Mouse (Mus musculus) cerebellum, adult 11 months (tissue): ENCODE measurements around the gene Csrp3.

ENCODE experiments used
- DNase-seq: peaks from one replicate; pipeline ENCODE4 v3.0.0; 2022

The Csrp3 gene

GRCm38 (mm10) chr7:48847820-48848650, at the start of gene Csrp3:
TSS of gene Csrp3 (minus strand) at chr7:48848033.
- DNase-seq: no peak

DNA sequence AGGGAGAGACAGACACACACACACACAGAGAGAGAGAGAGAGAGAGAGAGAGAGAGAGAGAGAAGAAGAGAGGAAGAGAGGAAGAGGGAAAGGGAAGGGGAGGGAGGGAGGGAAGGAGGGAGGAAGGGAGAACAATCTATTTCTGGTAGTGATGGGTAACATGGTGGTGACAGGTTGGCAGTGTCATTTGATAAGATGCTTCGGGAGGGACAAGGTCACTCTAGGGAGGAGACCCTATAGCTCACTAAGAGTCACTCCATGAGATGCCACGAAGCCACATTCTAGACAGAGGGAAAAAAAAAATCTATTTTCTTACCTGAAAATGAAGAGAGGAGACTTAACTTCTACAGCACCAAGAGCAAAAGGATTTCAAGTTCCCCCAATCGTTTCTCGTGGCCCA, 48.2 kb upstream of the Csrp3 start:
- DNase-seq: no peak

DNA sequence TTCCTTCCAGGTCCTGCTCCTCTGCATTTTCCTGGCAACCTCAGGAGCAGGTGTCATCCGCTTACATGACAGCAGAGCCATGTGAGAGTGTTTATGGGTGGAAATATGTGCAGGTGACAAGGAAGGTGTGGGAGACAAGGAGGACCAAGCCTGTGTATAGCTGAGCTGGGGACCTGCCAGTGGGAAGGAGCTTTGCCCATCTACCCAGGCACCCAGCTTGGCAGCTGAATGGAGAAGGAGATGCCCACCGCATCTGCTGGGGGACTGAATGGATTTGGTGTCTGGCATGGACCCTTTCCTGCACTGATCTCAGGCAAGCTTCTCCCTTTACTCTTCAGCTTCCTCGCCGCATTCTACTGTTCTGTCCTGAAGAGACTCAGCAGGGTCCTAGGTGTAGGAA, 47.6 kb upstream of the Csrp3 start:
- DNase-seq: no peak

DNA sequence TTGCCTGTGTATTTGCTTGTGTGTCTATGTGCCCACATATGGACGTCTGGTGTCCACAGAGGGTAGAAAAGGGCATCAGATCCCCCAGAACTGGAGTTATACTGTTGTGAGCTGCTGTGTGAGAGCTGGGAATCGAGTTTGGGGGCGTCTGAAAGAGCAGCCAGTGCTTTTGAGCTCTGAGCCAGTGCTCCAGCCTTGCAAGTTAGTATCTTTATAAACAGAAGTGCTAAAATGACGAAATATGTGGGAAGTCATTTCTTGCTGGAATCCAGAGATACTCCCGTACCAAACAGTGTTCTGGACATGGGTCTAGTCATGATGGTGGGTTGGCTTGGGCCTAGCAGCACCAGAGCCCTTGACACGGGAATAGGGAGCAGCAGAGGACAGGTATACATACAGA, 46.9 kb upstream of the Csrp3 start:
- DNase-seq: no peak

DNA sequence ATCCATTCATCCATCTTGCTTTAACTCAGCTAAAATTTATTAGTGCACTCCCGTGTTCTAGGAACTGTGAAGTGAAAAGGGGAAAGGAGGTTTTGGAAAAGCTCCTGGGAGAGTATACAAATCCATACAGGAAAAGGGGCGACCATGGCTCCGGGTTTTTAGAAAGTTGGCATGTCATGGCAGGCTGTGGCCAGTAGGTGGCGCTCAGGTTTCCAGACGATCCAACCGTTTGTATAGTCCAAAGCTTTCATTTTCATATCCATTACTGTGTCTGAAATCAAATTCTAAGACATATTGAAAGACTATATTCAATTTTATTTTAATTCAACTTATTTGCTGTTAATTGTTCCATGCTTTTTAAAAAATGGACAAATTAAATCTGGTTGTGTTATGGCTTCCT, 46.3 kb upstream of the Csrp3 start:
- peak; percentile 56 for DNase-seq

- DNase-seq: no peak
Measured at GRCm38 (mm10) chr7:48893093-48893492, 45.3 kb upstream of the Csrp3 start.

DNA sequence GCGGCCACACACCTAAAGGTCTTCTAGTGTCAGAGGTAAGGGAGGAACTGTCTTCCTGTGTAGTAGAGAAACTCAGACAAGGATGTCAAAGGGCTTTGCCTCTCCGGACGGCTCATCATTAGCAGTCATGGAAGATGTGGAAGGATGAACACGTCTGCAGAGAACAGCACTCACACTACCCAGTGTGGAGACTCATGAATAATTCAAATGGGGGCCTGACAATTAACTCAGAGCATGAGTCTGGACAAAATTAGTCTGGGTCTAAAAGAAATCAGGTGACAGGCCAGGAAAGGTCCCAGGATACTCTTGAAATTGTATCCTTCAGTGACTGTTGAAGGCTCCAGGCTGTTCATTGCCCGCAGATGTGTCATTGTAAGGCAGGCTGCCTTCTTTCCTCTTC, 43.2 kb upstream of the Csrp3 start:
- no peak for DNase-seq

GRCm38 (mm10) chr7:48888751-48889150, 40.9 kb upstream of the Csrp3 start:
- DNase-seq: no peak

DNA sequence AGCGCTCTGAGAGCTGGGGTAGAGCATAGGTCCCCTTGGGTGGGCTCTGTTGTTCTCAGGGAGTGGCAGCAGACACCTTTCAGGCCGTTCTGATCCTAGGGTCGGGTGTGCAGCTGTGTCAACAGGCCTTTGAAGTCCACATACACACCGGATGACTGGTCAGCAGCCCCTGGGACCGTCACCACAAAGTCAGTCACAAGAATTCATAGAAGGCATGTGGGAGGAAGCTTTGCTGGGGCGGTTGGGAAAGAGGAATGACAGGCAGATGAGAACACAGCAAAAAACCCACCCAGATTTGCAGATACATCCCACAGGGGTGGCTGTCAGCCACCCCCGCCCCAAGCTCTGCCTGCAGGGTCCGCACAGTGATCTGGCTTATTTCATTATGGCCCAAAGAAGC, 40.1 kb upstream of the Csrp3 start:
- DNase-seq: no peak

DNA sequence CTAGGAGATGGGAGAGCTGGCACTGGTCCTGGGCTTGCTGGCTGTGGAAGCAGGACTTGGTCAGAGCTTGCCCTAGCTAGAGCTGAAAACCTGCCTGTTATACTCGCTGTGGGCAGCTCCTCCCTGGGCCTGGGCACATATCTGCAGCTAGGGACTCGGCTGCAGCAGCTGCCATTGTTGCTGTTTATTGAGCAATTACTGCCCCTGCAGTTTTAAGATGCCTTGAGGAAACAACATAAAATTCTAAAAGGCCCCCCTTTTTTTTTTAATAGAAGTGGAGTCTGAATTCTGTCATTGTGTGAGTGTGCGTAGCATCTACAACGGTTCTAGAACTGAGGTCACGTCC, 36.4 kb upstream of the Csrp3 start:
- no peak for DNase-seq

DNA sequence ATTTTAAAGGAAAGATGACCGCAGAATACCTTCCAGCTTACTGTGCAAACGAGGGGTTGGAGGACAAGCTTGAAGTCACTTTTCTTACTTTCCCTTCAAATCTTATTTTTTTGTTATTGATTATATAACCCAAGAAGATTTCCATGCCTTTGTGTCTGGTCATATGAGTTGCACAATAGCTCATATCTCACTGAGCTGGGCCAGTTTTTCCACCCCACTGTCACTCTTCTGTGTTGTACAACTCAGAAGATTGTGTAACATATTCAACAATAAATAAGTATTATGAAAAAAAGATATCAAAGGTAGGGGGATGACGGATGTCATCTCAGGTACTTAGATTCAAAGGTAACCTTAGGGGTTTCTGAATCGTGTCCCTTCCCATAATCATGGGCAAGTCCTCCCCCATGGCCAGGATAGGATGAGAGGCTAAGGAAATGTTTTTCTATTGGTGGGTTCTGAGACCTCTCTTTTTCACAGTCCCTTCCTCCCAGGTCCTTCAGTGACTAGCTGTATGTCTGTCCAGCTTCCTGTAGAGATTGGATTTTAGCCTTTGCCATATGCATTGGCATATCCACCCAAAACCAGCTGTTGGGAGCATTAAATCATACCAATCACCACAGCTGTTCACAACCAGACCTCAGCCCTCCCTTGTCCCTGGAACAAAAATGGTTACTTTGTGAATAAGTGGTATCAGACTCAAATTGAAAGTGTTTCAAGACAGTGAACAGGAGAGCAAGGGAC, 35.9 kb upstream of the Csrp3 start:
- DNase-seq: no peak

GRCm38 (mm10) chr7:48881971-48882609, 34.3 kb upstream of the Csrp3 start:
- no peak for DNase-seq

DNA sequence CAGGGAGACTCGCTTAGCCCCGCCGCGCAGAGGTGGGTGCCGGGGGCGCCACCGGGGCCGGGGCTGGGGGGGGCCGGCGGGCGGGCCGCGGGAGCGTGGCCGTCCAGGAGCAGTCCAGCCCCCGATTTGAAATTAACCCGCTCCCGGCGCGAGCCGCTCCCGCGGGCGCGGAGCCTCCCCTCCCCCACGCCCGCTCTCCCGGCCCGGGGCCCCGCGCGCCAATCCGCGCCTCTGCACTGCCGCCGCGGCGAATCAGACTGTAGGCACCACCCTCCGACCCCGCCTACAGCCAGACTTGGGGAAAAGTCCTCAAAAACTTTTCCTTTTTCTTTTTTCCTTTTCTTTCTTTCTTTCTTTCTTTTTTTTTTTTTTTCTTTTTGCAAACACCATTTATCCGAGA, 33.7 kb upstream of the Csrp3 start, which contains the start of gene E2f8:
TSS of gene E2f8 (minus strand) at position 111 of the 400 bp plus-strand sequence.
- DNase-seq: peak; percentile 20

DNA sequence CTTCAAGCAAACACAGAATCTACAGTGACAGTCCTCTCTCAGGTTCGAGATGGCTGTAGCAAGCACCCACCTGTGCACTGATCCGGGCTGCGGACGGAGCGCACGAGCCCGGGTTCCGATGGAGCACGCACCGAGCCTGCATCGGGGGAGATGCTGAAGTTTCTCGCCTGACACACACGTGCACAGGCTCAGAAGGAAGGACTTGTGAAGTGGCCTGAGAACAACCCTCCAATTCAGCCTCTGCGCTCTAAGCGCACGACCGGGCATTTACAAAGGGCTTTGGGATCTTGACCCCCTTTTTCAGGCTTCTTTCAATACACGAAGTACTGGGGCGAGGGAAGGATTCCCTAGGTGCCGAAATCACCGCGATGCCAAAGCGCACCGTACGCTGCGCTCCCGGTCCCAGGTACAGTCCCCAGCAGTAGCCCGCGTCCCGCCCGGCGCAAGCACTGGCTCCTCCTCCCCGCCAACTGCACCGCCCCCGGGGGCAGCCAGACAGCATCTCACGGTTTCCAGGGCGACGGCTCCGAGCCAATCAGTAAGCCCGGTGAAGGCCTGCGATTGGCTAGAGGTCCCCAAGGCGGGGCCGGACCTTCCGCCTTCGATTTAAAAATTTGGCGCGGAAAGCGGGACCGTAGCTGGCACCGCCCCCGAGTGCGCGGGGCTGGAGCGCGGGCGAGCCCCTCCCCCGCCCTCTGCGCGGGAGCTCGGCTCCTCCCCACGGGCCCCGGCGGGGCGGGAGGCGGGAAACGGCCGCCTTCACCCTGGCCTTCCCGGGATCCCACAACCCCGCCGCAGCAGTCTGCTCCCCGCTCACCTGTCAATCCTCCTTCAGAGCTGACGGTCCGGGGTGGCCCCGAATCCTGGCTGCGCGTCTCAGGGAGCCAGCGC, 33.0 kb upstream of the Csrp3 start:
- DNase-seq: peak; percentile 81

DNA sequence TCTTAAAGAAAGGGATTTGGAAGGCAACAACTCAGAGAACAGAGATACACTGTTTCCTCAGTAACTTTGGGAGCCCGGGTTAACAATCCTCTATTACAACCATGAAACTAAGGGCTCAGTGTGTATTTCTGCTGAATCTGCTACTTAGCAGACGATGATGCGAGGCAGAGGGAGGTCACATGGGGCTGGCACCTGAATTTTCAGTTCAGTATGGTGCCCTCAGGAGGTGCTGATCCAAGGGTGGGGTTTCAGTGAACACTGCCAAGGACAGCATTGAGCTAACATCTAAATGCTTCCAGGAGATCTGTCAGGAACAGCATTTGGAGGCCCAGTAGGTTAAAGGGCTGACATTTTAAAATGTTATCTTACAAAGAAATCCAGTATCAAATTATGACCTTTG, 31.7 kb upstream of the Csrp3 start:
- no peak for DNase-seq

DNA sequence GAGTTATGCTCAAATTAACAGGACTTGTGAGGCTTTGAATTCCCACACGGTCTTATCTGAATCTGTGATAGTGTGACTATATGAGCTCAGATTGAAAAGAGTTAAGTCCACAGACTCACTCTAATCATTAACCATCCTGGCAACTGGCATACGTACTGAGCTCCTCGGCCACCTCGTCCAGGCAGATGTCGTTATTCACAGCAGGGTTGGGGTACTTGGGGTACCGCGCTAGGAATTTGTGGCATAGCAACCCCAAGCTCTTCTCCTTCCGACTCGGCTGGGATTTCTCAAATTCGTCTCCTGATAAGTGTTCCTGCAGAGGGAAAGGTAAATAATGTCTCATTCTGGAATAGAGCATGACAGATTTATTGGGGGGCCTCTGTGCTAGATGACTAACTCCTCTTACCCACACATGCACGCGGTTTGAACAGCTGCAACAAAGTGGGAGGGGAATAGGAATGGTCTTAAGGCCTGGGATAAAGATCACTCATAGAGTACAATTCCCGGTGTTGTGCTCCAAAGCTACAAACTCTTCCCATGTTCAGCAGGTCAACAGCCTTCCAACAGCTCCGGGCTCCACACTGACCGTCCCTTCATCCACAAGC, 30.1 kb upstream of the Csrp3 start:
- no peak for DNase-seq

DNA sequence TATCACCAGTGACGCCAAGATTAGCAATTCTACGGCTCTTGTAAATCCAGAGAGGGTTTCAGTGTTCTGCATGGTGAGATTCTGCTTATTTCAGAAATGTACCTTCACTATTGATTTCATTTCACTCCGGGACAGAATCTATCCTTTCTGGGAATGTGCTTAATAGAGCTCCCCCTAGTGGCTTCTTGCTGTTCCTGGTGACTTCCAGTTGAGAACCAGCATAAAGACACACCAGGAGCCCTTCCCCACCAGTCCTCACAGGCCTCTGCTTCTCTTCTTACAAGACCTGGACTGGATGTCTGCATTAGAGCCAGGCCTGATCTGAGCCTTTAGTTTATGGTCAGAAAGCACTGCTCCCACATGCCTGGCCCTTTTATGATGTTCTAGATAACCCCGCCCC, 28.7 kb upstream of the Csrp3 start:
- peak; percentile 29 for DNase-seq

DNA sequence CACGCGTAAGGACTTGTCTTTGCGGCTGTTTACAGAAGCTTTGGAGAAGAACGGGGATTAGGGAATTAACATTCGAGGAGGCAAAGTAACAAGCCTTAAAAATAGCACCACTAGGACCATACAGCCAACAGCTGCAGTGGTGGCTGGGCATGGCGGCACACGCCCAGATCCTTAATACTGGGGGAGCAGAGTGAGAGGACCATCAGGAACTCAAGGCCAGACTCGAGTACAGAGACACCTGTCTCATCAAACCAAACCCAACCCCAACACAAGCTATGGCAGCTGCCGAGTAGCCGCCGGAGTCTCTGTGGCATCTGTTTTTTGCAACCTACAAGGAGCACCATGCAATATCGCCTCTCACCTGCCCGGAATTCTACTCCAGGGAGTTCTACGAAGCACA, 27.3 kb upstream of the Csrp3 start:
- DNase-seq: no peak

- DNase-seq: no peak
Measured at GRCm38 (mm10) chr7:48871292-48871691, 23.5 kb upstream of the Csrp3 start.

GRCm38 (mm10) chr7:48870579-48871180, 22.8 kb upstream of the Csrp3 start:
- DNase-seq: no peak

DNA sequence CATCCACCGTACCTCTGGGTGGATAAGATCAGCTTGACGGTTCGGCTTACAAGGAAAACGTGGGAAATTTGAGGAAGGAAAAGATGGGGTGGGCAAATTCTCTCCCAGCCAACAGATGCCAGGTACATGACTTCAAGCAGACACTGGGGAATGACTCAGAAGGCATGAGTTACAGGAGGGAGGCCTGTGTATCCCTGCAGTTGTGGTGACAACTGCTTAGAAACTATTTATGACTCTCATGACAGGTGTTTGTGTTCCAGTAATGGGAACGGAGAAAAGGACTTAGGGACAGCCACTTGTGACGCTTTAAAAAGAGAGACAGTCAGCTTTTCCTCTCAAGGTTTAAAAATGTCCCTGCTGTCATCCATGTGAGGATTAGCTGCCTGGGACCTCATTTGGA, 22.3 kb upstream of the Csrp3 start:
- no peak for DNase-seq

DNA sequence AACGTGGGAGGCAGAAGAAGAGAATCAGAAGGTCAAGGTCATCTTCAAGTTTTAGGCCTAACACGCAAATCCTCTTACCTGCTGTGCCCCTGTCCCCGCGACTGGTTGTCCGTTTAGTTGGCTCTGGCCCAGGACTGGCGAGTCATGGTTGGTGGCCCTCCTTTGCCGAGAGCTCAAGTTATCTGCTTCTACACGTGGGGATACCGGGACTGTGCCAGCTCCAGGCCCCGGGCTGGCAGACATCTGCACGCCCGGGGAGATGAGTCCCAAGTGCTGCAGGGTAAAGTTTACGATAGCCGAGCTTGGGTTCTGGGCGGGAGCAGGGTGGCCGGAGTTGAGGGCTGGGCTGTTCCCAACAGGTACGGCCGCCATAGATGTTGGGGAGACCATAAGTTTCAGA, 19.7 kb upstream of the Csrp3 start:
- DNase-seq: no peak
